Mouse (Mus musculus) right cerebral cortex, postnatal 4 days (tissue): ENCODE measurements around the gene Shb.

ENCODE experiments used
- DNase-seq: peaks from one replicate; pipeline ENCODE4 v3.0.0-alpha.2; 2022

Gene Shb

DNA sequence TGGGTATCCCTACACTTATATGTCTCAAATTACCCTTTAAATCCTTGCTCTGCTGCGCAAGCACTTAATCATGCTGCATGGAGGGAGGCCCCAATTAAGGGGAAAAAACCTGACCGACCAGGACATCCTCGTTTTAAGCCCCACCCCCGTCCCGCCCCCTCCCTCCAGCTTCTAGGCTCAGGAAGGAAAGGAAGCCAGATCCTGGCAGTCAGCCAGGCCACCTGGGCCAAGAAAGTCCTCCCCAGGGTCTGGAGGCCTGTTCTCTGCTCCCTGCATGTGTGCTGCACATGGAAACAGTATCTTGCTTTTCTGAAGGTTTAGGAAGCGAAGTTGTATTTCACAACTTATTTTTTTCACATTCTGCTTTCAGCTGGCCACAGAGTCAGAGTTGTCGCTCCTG lies at the start of gene Shb:
TSS of gene Shb (minus strand) at position 96 of the 400 bp plus-strand sequence.
- peak; percentile 36 for DNase-seq

DNA sequence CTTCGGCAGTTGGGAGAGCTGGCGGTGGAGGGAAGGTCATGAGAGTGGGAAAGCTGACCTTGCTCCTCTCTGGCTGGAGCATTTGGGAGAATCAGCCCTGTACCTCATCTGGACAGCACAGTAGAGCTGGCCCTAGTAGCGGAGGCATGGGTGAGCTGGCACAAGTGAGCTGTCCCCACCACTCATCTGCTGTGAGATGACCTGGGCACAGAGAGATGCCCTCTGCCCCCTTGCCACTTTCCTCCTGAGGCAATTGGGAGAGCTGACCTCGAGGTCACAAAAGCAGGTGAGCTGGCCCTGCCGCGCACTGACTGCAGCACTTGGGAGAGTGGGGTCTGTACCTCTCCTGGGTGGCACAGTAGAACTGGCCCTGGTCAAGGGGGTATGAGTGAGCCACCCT lies 48.8 kb upstream of the Shb start:
- no peak for DNase-seq

GRCm38 (mm10) chr4:45578554-45579370 lies 46.5 kb upstream of the Shb start:
- no peak for DNase-seq

- no peak for DNase-seq
Measured at GRCm38 (mm10) chr4:45577631-45578030, 45.4 kb upstream of the Shb start.

- no peak for DNase-seq
Measured at GRCm38 (mm10) chr4:45574614-45575169, 42.4 kb upstream of the Shb start.

- DNase-seq, result no peak
Measured at GRCm38 (mm10) chr4:45569521-45569920, 37.3 kb upstream of the Shb start.

- no peak for DNase-seq
Measured at GRCm38 (mm10) chr4:45558211-45558610, 25.9 kb upstream of the Shb start.

DNA sequence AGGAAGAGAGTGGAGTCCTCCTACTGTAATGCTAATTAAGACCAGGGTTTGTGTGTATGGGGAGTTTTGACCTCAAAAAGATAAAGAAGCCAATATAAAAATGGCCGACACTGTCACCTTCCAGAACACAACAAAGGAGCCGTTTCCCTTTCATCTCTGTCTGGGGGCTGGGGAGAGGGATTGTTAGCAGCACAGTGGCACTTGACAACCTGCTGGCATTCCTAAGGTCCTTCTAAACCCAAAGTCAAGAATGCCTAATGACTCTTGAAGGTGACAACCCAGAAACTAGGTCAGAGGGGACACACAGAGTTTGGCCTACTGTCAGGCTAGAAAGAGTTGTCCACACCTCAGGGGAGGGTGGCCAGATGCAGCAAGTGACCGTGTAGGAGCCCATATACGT lies 20.3 kb upstream of the Shb start:
- DNase-seq, result no peak

- no peak for DNase-seq
Measured at GRCm38 (mm10) chr4:45550970-45551369, 18.7 kb upstream of the Shb start.

DNA sequence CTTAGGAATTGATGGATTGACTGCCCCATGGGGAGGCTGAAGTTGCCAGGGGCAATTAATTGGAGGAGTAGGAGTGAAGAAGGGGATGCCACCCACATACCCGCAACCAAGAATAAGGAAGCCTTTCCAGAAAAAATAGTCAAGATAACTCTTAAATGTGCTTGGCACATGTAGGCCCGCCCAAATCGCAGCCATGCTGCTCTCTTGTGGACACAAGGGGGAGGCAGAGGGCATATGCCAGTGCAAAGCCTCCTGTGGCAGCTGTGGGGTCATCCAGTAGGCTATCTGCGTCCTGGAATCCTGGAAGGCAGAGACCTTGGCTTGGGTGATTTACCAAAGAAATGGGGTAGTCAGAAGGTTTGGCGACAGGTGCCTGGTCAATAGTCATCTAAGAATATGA lies 17.2 kb upstream of the Shb start:
- no peak for DNase-seq

DNA sequence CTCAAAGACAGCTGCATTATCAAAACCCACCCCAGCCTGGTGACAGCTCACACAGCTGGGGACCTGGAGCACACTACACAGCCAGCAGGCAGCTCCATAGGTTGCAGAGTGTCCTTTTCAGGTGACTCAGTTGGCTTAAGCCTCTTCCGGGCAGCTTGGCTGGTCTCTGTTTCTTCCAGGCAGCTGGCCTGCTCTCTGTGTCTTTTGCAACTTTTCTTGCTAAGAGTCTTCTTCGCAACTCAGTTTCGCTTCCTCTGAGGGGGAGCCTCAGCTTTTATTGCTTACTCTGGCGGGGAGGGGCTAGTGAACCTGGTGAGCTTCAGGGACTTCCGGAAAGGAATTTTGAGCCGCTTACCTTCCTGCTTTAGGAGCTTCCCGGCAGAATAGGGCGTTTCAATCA lies 13.6 kb upstream of the Shb start:
- DNase-seq, result no peak

- no peak for DNase-seq
Measured at GRCm38 (mm10) chr4:45543481-45544051, 11.3 kb upstream of the Shb start.

- DNase-seq, result no peak
Measured at GRCm38 (mm10) chr4:45540151-45540933, 8.1 kb upstream of the Shb start.

DNA sequence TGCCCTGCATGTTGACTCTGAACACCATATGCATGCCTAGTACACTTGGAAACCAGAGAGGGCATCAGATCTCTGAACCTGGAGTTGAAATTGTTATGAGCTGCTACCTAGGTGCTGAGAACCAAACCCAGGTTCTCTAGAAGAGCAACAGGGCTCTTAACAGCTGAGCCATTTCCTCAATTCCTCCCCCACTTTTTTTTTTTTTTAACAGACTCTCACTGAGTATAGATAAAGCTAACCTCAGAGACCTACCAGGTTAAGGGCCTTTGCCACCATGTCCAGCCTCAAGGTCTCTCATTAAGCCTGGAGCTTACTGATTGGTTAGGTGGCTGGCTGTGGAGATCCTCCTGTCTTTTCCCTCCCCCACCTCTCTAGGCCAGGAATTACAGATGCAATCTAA lies 6.9 kb upstream of the Shb start:
- DNase-seq, result no peak

DNA sequence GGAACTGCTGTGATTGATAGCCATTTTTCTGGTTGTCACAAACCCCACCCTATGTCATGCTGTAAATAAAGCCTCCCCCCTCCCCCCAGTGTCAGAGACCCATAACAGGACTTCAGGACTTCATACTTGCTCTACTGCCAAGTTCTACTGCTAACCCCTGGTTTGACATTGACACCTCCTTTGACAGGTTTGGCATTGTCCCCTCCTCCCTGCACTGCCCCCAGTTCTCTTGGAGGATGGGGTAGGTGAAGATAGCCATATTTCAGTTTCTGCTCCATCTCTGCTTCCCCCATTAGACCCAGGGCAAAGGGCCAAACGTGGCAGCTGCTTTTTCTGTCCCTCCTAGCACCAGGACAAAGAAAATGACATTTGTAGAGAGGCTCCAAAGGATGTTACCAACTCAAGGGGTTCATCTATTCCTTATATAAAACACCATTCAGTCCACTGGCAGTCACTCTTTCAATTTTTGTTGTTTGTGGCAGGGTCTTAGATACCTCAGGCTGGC lies 1.2 kb upstream of the Shb start:
- DNase-seq, result no peak

DNA sequence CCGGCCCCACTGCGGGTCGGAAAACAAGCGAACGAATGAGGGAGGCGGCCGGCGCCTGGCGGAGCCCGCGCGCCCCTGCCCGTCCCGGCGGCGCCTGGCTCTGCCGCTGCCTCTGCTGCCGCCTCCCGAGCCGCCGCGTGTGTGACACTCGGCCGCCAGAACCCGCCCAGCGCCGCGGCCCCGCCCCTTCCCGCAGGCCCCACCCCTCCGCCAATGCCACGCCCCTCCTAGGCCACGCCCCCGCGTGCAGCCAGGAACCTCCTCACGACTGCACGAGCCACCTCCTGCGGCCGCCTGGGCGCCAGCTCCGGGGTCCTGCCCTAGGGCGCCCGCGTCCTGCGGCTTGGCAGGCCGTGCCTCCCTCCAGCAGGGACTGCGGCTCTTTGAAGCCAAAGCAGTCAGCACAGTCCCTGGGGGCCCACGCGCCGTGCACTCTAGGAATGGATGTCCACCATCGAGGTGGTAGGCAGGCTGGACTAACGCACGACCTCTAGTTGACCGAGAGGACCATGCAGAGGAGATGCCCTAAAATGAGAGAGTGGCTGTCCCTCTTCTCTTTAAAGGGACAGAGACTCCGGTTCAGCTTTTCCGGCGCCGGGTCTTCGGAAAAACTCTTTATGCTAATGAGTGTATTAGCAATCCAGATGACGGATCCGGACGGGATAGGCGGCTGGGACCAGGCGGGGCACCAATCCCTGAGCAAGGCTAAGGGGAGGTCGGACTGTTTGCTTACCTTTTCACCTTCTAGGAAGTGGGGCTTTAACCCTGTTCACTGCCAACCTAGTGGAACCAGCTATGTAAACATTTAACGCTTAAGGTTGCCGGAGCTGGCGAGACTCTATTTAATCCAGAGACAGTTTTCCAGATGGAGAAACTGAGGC lies 1.4 kb downstream of the Shb start:
- peak; percentile 92 for DNase-seq

DNA sequence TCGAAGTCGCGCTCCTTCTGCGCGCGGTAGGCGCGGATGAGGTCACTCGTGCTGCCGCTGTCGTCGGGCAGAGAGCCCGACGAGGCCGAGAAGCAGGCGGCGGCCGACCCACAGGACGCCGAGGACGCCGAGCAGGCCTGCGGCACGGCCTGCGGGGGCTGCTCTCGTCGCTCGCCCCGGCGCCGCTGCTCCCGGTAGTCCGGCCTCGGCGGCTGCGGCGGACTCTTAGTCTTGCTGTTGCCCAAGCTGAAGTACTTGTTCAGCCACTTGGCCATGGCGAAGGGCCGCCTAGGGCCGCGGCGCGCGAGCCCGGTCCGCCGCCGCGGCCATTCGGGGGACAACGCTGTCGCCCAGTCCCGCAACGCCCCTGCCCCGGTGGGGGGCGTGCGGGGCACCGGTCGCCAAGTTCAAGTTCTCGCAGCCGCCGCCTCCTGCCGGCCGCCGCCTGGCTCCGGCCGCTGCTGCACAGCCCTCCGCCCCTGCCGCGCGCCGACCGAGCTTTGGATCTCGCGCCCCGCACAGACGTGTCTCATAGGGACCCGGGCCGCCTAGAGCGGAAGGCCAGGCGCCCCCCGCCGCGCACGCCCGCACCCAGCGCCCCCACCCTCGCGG lies 2.2 kb downstream of the Shb start:
- DNase-seq, result peak; percentile 27

GRCm38 (mm10) chr4:45529201-45529985 lies 2.9 kb downstream of the Shb start:
- DNase-seq, result no peak

DNA sequence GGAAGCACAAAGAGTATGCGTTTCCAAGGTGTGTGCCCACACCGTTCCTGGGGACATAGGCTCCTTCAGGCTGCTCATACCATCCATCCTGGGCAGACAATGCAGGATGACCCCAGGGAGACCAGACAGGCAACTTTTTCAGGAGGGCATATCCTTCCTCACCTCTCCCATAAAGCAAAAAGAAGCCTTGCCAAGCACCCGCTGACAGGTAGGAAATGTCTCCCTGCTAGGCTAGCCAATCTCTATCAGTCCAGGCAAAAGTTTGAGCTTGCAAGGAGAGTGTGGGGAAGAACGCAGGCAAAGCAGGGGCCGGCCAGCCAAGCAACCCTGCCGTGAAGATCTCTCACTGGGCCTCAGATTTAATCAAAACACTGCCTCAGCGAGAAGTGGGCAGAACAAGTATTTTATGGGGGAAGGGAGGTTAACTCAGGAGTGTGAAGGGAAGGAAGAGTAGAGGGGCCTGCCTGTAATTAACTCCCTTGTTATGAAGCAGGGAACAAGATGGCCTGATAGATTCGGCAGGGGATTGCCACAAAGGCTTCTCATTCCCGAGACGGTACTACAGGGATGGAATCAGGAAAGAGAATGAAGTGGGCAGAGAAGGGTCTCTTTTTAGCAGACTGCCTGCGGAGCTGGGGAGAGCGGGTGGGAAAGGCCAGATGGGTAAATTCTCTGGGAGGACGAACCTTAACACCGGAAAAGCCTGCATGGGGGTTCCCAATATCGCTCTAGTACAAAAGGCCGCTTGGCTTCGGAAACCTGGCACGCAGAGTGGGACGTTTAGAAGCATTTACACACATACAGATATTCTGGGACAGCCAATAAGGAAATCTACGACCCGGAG lies 3.7 kb downstream of the Shb start:
- no peak for DNase-seq
